Mouse (Mus musculus) heart, adult 2 months (tissue): ENCODE measurements at regions not wholly inside any gene's neighbourhood (a gene's known extent, or its start where the extent isn't known, plus 50 kb on each side); places are given as distances from the start of the nearest gene placed in this dataset.

Experiments used
- CTCF ChIP-seq: fragments of 200-600 bp; IDR thresholded peaks from 2 replicates; pipeline ENCODE4 v1.8.1; 2022; ENCODE audit warnings: antibody characterized with exemption, mild to moderate bottlenecking, moderate library complexity
- POLR2A ChIP-seq: fragments of 200-500 bp; IDR thresholded peaks from 2 replicates; pipeline ENCODE4 v1.6.1; 2011; ENCODE audit warnings: mild to moderate bottlenecking, low read depth, low read length, control low read depth; ENCODE audit not compliant: insufficient read depth

DNA sequence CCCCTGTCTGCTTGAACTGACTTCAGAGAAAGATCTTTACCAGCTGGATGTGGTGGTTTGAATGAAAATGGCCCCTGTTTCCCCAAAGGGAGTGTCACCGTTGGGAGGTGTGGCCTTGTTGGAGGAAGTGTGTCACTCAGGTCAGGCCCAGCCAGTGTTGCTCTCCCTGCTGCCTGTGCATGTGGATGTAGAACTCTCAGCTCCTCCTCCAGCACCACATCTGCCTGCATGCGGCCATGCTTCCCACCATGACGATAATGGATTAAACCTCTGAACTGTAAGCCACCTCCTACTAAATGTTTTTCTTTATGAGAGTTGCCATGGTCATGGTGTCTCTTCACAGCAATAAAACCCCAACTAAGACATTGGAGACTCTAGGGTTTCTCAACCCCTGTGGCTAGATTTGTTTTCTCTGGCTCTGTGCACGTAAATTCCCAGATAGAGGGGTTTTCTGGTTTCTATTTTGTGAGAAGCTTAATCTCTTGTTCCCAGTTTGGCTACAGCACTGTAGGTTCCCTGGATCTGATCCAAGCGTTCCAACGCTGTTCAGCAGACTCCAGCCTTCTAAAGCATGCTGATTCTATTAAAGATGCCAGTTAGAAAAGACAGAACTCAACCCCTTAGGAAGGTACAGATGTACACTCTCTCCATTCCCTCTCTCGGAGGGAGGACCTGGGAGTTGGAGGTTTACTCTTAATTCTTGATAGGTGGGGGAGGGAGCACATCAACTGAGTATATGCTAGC lies 695.2 kb upstream of the Gm19410 start:
- no peak for TF ChIP-seq POLR2A
- no peak for TF ChIP-seq CTCF
